Mouse (Mus musculus): ENCODE measurements around the gene Ubtf.

GRCm38 (mm10) chr11:102293971-102294370 lies 25.6 kb downstream of the Ubtf start:
- TF ChIP-seq CTCF (IDR thresholded peaks at IDR 0.05; ENCODE audit: borderline replicate concordance, insufficient read depth, low read depth, low read length) (no peak), POLR2A (IDR thresholded peaks at IDR 0.05; ENCODE audit: borderline replicate concordance, insufficient read depth, low read length) (no peak)
